Mouse (Mus musculus): ENCODE measurements at regions not wholly inside any gene's neighbourhood (a gene's known extent, or its start where the extent isn't known, plus 50 kb on each side); places are given as distances from the start of the nearest gene placed in this dataset.

GRCm38 (mm10) chr13:31472366-31472765 lies 83.6 kb upstream of the Foxq1 start:
- H3K4me3 ChIP-seq (replicated peaks), result no peak overlapping the region
- no peaks in the 10 kb centered on the region for H3K27me3 ChIP-seq
- no peaks in the 10 kb centered on the region for H3K9me3 ChIP-seq
- 84% methylated on average over 5 of the region's 5 CpGs for WGBS
- no peak overlapping the region for H3K4me2 ChIP-seq
- H3K27ac ChIP-seq, result no peak overlapping the region
- no peak overlapping the region for H3K9ac ChIP-seq (replicated peaks)
- no peaks in the 10 kb centered on the region for H3K36me3 ChIP-seq
- no peaks in the 10 kb centered on the region; the same call in 1 of the 2 replicates for H3K4me1 ChIP-seq (replicated peaks)
- no peak for ATAC-seq (ENCODE audit: insufficient number of reproducible peaks, insufficient read depth, low FRiP score, low TSS enrichment, low read depth)

- Histone ChIP-seq H3K36me3 (no peaks in the 10 kb centered on the region), H3K4me1 (replicated peaks) (no peaks in the 10 kb centered on the region; the same call in 1 of the 2 replicates), H3K9me3 (no peaks in the 10 kb centered on the region), H3K27ac (no peak overlapping the region), H3K9ac (replicated peaks) (no peak overlapping the region), H3K4me2 (no peak overlapping the region), H3K4me3 (replicated peaks) (no peak overlapping the region), H3K27me3 (no peaks in the 10 kb centered on the region)
- no peak for ATAC-seq (ENCODE audit: insufficient number of reproducible peaks, insufficient read depth, low FRiP score, low TSS enrichment, low read depth)
- WGBS, result 56% methylated on average over 4 of the region's 4 CpGs
Measured at GRCm38 (mm10) chr13:31472804-31473203, 83.1 kb upstream of the Foxq1 start.

DNA sequence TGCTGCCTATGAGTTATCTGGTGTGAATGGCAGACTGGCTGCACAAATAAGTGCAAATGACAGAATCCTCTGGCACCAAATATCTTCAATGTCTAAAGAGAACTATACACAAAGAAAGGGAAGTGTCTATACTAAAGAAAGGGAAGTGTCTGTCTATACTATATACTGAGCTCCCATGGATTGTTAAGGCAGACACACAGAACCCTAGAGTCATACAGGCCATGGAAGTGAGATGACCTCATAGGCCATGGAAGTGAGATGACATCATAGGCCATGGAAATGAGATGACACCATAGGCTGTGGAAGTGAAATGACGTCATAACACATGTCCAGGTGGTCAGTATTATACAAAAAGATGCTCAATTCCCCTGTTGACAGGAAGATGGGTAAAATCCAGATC lies 82.7 kb upstream of the Foxq1 start:
- Histone ChIP-seq H3K27me3 (no peaks in the 10 kb centered on the region), H3K27ac (no peak overlapping the region), H3K36me3 (no peaks in the 10 kb centered on the region), H3K4me1 (replicated peaks) (no peaks in the 10 kb centered on the region; the same call in 1 of the 2 replicates), H3K9me3 (no peaks in the 10 kb centered on the region), H3K9ac (replicated peaks) (no peak overlapping the region), H3K4me2 (no peak overlapping the region), H3K4me3 (replicated peaks) (no peak overlapping the region)
- ATAC-seq (ENCODE audit: insufficient number of reproducible peaks, insufficient read depth, low FRiP score, low TSS enrichment, low read depth), result no peak
- 88% methylated on average over 1 of the region's 1 CpGs for WGBS

DNA sequence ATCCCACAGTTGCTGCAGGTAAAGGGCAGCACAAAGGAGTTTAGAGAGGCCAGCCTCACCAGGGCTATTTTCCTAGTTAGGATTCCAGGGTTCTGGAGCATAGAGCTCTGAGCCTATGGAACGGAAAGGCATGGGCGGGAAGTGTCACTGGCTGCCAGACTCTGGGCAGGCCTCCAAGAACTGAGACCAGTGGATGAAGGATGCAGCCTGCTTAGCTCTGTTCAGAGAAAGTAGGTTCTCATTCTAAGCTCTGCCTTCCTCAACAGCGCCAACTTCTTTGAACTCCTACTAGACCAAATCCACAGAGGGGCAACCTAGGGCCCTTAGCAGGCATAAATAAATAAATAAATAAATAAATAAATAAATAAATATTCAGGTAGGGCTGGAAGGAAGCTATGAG lies 80.1 kb upstream of the Foxq1 start:
- H3K4me1 ChIP-seq (replicated peaks), result no peaks in the 10 kb centered on the region; the same call in 1 of the 2 replicates
- H3K9ac ChIP-seq (replicated peaks), result no peak overlapping the region
- H3K36me3 ChIP-seq, result no peaks in the 10 kb centered on the region
- H3K27me3 ChIP-seq, result no peaks in the 10 kb centered on the region
- no peaks in the 10 kb centered on the region for H3K9me3 ChIP-seq
- no peak overlapping the region for H3K4me3 ChIP-seq (replicated peaks)
- no peak overlapping the region for H3K4me2 ChIP-seq
- H3K27ac ChIP-seq, result no peak overlapping the region
- ATAC-seq (ENCODE audit: insufficient number of reproducible peaks, insufficient read depth, low FRiP score, low TSS enrichment, low read depth), result no peak
- WGBS, result 79% methylated on average over 3 of the region's 3 CpGs

DNA sequence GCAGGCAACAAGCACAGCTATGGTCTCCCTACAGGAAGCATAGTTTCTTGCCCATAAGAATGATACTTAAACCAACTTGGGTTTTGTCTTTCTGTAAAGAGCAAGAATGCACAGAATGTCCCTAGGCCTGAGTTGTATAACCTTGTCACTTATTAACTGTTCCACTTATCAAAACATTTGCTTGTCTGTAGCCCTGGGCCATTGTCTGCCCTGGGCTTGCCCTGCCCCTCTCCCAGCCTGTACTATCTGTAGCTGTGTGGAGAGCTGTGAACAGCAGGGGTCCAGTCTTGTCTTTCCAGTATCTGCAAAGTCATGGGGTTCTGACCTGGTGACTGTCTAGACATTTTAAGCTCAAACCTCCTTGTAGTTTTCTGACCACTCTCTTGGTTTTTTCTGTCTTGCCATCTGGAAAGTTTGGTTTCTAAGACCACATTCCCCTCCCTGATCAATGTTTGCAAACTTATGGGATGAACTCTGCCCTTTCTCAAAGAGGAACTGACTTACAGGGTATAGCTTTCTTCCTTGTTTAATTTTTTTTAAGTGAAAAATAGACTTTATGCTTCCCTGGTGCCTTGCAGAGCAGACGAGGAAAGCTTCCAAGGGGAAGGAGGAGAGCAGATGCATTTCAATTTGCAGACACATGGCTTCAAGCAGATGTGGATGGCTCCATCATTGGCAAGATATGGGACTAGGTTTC lies 78.6 kb upstream of the Foxq1 start:
- no peaks in the 10 kb centered on the region for H3K36me3 ChIP-seq
- 74% methylated on average over 1 of the region's 1 CpGs for WGBS

DNA sequence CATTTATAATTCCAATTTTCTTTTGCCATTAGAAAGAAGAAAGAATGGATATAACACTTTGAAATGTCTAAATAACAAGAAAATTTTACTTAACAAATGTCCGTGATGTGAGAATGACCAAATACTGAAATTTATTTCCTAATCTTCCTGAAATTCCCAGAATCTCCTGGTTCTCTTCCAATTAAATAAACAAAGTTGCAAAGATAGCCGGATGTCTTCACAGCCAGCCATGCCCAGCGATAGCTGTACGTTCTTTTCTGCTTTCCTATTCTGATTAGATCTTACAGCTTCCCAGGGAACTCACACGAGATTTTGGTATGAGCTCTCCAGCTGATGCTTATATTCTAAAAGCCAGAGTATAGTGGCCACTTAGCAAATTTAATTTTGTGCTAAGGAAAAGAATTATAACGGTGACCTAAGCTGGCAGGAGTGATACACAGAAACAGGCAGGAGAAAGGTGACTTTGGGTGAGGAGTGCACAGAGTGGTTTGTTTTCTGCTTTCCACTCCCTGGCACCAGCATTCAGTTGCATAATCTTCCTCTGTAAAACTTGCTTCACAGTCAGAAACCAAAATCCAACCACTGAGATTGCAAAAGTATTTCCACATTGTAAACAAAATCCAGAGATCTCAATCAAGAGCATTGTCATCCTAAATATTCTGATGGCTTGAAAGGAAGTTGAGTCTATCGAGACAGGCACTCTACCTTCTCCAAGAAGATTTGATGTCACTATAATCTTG lies 74.7 kb upstream of the Foxq1 start:
- Histone ChIP-seq H3K9me3 (no peaks in the 10 kb centered on the region), H3K4me1 (replicated peaks) (no peaks in the 10 kb centered on the region), H3K27ac (no peak overlapping the region), H3K4me2 (no peak overlapping the region), H3K4me3 (replicated peaks) (no peak overlapping the region), H3K9ac (replicated peaks) (no peak overlapping the region), H3K36me3 (no peaks in the 10 kb centered on the region), H3K27me3 (no peaks in the 10 kb centered on the region)
- 83% methylated on average over 7 of the region's 7 CpGs for WGBS
- ATAC-seq (ENCODE audit: insufficient number of reproducible peaks, insufficient read depth, low FRiP score, low TSS enrichment, low read depth), result no peak

More for the DNA sequence above, 78.6 kb upstream of the Foxq1 start:
- no peak overlapping the region for H3K4me3 ChIP-seq (replicated peaks)
- H3K27ac ChIP-seq, result no peak overlapping the region
- no peaks in the 10 kb centered on the region; the same call in 1 of the 2 replicates for H3K4me1 ChIP-seq (replicated peaks)
- no peak overlapping the region for H3K9ac ChIP-seq (replicated peaks)
- no peaks in the 10 kb centered on the region for H3K27me3 ChIP-seq
- H3K9me3 ChIP-seq, result no peaks in the 10 kb centered on the region
- ATAC-seq (ENCODE audit: insufficient number of reproducible peaks, insufficient read depth, low FRiP score, low TSS enrichment, low read depth), result no peak
- no peak overlapping the region for H3K4me2 ChIP-seq

- Histone ChIP-seq H3K27me3 (no peaks in the 10 kb centered on the region), H3K36me3 (no peaks in the 10 kb centered on the region), H3K4me2 (no peak overlapping the region), H3K27ac (no peak overlapping the region), H3K9ac (replicated peaks) (no peak overlapping the region), H3K4me3 (replicated peaks) (no peak overlapping the region), H3K4me1 (replicated peaks) (no peaks in the 10 kb centered on the region), H3K9me3 (no peaks in the 10 kb centered on the region)
- no peak for ATAC-seq (ENCODE audit: insufficient number of reproducible peaks, insufficient read depth, low FRiP score, low TSS enrichment, low read depth)
- WGBS, result 93% methylated on average over 3 of the region's 3 CpGs
Measured at GRCm38 (mm10) chr13:31486373-31486772, 69.6 kb upstream of the Foxq1 start.

DNA sequence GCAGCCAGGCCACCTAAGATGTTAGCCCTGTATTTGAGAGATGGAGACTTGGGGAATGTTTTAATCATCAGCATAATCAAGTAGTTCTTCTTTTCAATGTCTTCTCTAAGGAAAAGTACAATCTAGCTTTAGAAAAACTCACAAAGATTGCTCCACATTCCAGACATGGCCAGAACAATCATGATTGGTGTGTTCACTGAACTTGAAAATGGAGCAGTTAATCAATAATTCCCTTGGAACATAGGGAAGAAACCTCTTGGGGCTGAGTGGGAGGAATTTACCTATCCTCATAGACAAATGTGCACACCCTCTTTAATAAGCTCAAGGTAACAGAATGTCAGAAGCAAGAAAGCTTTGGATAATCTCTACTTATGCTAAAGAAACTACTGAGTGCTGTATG lies 67.7 kb upstream of the Foxq1 start:
- Histone ChIP-seq H3K4me2 (no peak overlapping the region), H3K36me3 (no peaks in the 10 kb centered on the region), H3K9me3 (no peaks in the 10 kb centered on the region), H3K4me1 (replicated peaks) (no peaks in the 10 kb centered on the region), H3K4me3 (replicated peaks) (no peak overlapping the region), H3K9ac (replicated peaks) (no peak overlapping the region), H3K27me3 (no peaks in the 10 kb centered on the region), H3K27ac (no peak overlapping the region)
- no peak for ATAC-seq (ENCODE audit: insufficient number of reproducible peaks, insufficient read depth, low FRiP score, low TSS enrichment, low read depth)

DNA sequence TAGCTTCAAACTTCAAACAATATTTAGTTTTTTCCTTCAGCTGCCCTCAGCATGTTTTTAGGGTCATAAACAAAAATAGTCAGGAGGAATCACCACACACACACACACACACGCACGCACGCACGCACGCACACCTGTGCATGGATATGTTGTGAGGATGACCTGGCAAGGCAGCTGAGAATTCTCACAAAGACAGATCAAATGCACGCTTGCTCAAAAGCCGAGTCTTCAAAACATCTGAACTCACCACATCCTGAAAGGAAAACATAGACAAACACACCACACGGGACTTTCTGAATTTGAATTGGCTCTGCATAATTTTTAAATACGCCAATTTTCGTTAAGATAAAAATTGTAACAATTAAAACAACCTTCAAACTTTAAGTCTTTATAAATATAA lies 52.7 kb upstream of the Foxq1 start:
- H3K36me3 ChIP-seq, result no peaks in the 10 kb centered on the region
- H3K9ac ChIP-seq (replicated peaks), result no peak overlapping the region
- WGBS, result 90% methylated on average over 10 of the region's 10 CpGs
- no peak overlapping the region for H3K27ac ChIP-seq
- H3K4me1 ChIP-seq (replicated peaks), result peaks cover 3% of the 10 kb centered on the region; the same call in 1 of the 2 replicates
- no peaks in the 10 kb centered on the region for H3K27me3 ChIP-seq
- no peak overlapping the region for H3K4me2 ChIP-seq
- H3K4me3 ChIP-seq (replicated peaks), result no peak overlapping the region
- no peak for ATAC-seq (ENCODE audit: insufficient number of reproducible peaks, insufficient read depth, low FRiP score, low TSS enrichment, low read depth)
- H3K9me3 ChIP-seq, result no peaks in the 10 kb centered on the region

GRCm38 (mm10) chr13:31503832-31504231 lies 52.1 kb upstream of the Foxq1 start:
- no peak overlapping the region for H3K4me3 ChIP-seq (replicated peaks)
- H3K9ac ChIP-seq (replicated peaks), result no peak overlapping the region
- H3K36me3 ChIP-seq, result no peaks in the 10 kb centered on the region
- 88% methylated on average over 11 of the region's 11 CpGs for WGBS
- H3K27ac ChIP-seq, result no peak overlapping the region
- H3K4me1 ChIP-seq (replicated peaks), result peaks cover 3% of the 10 kb centered on the region; the same call in 1 of the 2 replicates
- no peak for ATAC-seq (ENCODE audit: insufficient number of reproducible peaks, insufficient read depth, low FRiP score, low TSS enrichment, low read depth)
- no peaks in the 10 kb centered on the region for H3K27me3 ChIP-seq
- no peak overlapping the region for H3K4me2 ChIP-seq
- H3K9me3 ChIP-seq, result no peaks in the 10 kb centered on the region

DNA sequence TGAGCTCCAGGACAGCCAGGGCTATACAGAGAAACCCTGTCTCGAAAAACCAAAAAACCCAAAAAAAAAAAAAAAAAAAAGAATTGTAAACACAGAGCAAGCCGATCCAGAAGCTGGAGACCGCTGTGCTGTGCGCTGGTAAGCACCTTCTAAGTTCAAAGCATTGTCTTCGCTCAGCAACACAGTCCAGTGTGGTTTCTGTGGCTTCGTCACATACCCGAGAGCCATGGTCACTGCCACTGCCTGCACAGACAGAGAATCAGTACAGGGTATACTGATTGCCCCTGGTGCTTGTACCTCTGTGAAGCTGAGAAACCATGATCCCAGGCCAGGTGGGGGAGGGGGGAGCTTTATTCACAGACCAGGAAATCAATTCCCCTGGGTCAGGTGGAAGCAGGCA lies 51.6 kb upstream of the Foxq1 start:
- ATAC-seq (ENCODE audit: insufficient number of reproducible peaks, insufficient read depth, low FRiP score, low TSS enrichment, low read depth), result no peak
- Histone ChIP-seq H3K4me3 (replicated peaks) (no peak overlapping the region), H3K27ac (no peak overlapping the region), H3K4me2 (no peak overlapping the region), H3K9me3 (no peaks in the 10 kb centered on the region), H3K27me3 (no peaks in the 10 kb centered on the region), H3K9ac (replicated peaks) (no peak overlapping the region), H3K36me3 (no peaks in the 10 kb centered on the region), H3K4me1 (replicated peaks) (peaks cover 3% of the 10 kb centered on the region; the same call in 1 of the 2 replicates)
- 85% methylated on average over 6 of the region's 7 CpGs for WGBS
